Mouse (Mus musculus) thymus, postnatal 14 days (tissue): ENCODE measurements around the gene Slc11a1.

Experiments used
- DNase-seq: peaks from one replicate; pipeline ENCODE4 v3.0.0; 2021

Gene Slc11a1

DNA sequence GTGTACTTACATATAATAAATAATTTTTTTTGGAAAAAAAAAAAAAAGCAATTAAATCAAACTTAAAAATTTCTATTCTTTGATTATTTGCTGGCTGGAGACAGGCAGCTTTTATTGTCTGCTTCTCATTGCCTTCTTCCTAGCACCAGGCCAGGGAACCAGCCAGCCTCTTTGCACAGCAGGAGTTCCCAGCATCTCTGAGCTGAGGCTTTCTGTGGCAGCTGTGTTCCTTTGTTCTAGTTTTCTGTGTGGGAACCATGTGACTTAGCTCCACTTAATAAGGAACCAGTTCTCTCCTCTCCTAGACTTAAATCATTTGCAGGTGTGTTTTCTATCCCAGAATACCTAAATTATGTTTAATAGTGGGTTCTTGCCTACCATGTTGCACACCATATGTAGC is 17.5 kb upstream of the Slc11a1 start:
- no peak for DNase-seq

DNA sequence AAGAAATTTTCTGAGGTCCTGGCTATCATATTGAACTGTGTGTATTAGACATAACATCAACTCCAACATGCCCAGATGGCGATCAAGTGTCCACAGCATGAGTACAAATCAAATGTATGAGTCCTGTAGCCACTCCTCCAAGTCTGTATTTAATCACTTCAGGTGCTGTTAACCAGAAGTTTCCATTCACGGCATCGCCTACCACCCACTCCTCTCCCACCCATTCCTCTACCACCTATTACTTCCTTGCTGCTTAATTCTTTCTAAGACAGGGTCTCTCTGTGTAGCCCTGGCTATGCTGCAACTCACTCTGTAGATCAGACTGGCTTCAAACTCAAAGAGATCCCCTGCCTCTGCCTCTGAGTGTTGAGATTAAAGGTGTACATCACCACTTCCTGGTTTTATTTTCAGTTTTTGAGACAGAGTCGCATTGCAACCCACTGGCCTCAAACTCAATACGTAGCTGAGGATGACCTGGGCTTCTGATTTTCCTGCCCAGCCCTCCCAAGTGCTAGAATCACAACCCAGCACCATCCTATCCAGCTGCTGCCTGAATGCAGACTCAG is 15.0 kb upstream of the Slc11a1 start:
- no peak for DNase-seq

DNA sequence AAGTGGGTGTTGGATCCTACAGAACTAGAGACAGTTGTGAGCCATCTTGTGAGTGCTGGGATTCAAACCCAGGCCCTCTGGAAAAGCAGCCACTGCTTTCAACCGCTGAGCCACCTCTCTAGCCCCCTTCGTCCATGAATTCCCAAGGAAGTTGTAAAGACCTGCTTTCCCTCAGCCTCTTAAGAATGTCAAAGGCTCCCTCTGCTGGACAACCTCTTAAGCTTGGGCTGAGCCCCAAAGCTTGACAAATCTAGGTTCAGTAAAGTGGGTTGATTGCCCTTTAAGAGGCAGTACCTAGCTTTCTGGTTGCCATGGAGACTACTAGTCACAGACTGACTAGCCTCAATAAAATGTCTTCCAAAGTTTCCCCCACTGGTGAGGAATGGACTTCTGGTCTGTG is 13.2 kb upstream of the Slc11a1 start, which contains the start of gene Catip:
Gene Catip, plus strand, starts transcription at position 297 of the 400 bp plus-strand sequence.
- peak; percentile 70 for DNase-seq

DNA sequence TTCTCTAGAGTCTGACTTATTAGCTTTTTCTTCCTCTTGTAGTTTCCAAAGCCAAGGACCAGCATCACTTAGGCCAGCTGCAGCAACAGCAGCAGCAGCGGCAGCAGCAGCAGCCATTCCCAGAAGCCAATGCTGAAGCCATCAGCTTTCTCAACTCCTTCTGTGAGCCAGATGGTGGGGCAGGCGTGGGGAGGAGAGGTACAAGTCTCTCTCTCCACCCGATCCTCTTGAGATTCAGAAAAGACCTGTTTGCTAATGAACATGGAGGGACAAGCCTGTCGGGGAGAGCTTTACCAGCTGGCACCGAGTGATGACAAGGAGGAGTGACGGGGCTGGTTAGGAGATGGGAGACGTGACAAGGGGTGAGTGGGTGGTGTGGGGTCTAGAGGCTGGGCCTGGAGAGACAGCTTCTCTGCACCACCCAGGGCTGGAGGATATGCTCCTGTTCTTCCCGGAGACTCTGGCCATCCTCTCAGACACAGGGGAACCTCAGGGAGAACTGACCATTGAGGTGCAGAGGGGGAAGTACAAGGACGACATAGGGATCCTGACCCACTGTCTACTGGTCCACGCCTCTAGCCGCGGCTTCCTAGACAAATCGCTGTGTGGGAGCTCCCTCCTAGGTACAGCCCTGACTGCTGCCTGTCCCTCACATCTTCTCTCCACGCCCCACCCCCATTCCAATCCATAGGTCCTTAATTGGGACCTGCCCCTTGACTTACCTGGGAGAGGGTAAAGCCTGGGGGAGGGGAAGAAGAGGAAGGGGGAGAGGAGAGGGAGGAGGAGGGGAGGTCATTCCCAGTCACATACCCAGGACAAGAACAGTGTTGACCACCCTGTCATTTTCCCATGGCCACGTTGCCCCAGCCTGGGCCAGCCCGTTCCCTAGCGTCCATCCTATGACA is 12.4 kb upstream of the Slc11a1 start:
- no peak for DNase-seq

DNA sequence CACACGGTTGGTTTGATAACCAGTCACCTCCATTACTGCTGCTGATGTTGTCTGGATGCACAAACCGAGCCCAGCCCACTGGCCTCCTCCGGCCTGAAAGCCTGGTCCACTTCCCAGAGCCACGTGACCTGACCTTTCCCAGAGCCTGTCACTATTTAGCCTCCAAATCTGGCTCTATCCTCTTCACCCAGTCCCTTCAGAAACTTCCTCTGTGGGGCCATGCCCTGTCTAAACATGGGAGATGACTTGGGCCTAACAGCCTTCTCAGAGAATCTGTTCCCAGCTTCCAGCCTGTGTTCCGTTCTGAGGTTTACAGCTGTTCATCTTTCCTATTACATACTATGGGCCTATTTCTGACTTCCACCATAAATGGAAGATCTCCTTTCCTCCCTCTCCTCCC is 11.6 kb upstream of the Slc11a1 start:
- DNase-seq, result no peak

DNA sequence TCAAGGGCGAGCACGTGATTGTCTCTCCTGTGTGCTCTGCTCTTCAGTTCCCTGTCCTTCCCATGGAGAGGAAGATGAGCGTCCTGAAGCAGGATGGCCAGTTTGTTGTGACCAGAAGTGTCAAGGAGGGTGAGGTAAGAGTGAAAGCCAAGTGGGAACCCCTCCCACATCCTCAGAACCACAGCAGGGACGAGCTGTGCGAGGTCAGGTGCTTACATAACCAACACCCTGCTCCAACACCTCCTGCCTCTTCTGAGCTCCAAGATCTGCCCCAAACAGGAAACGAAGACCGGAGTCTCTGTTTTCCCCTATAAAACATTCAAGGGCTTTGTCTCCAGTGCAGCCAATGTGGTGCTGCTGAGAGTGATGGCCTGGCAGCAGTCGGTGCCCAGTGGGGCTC is 10.7 kb upstream of the Slc11a1 start:
- DNase-seq, result no peak

DNA sequence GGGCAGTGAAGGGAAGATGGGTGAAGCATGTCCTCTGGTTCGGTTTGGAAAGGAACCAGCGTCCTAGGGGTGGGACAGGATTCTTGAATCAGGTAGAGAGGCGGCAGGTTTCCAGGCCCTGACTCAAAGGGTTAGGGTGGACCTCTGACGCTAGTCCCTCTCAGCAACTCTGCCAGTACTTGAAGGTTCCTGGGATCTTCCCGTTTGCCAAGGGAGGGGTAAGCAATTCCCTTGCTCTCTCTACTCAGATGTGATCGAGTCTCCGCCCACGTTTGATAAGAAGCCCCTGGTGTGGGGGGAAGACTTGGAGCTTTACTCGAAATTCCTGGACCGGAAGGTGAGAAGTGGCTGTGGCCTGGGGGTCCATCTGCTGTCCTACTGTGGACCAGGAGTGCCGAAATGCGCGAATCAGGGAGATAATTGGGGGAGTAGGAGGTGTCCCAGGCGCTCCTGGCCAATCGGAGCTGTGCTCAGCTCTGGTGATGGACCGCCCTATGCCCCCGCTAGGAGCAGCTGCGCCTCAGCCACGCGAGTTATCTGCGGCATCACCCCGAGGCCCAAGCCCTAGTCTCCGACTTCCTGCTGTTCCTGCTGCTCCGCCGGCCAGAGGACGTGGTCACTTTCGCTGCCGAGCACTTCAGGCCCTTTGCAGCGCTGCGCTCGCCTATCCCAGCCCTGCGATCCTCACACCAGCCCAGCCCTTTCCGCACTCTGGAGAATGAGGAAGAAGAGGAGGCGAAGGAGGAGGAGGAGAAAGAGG is 6.9 kb upstream of the Slc11a1 start:
- peak; percentile 31 for DNase-seq

DNA sequence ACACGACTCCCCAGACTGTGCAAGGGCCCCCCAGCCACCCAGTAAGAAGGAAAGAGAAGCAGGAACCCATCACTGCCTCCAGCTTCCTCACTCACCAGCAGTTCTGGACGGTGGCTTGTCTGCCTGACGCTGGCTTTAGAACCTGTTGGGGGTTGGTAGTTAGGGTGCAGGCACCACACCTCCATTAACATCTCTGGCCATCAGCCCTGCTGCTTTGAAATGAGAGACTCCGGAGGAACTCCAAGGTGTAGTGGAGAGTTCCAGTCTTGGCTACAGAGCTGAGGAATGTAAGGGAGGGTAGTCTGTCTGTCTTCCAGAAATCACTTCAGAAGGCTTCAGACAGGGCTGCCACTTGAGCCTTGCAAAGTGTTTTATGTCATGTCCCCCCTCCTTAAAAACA is 5.0 kb upstream of the Slc11a1 start:
- DNase-seq, result no peak

DNA sequence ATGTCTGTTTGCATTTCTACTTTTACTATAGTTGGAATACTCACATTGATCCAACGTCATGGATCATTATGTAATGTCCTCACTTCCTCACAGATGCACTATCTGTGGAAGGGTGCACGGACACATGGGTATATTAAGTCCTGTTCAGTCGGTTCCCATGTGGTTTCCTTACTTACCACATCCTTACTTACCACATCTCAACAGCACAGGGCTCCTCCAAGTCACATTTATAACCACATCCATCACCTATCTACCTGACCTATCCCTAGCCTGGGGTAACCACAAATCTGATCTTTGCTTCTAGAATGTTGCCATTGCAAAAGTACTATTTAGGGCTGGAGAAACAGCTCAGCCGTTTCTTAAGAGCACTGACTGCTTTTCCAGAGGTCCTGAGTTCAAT is 1.6 kb upstream of the Slc11a1 start:
- no peak for DNase-seq

DNA sequence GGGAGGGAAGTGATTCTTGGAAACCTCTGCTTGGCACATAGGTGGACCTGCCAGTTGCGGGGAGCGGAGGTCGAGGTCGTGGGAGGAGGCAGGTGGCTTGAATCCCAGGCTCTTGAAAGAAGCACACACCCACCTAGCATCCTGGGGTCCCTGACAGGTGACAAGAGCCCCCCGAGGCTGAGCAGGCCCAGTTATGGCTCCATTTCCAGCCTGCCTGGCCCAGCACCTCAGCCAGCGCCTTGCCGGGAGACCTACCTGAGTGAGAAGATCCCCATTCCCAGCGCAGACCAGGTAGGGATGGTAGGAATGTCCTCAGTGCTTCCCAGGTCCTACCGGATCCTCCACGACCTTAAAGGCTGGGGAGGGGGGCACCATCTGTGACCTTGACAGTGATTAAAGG is 566 bp downstream of the Slc11a1 start:
- DNase-seq, result no peak

DNA sequence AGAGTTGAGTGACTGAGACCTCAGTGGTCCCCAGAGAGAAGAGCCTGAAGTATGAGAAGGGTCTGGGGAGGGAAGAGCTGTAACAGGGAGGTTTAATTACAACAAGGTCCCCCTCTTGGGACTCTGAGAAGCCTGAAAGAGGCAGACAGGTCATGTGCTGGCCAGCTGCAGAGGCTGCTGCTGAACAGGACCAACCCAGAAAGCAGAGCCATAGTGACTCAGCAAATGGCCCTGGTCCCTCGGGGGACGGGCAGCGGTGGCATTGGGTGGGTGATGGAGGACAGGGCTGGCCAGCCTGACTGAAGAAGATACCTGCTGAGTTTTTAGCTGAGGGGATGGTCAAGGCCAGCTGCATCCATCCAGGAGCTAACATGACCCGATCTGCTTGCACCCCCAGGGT is 1.4 kb downstream of the Slc11a1 start:
- DNase-seq, result no peak

DNA sequence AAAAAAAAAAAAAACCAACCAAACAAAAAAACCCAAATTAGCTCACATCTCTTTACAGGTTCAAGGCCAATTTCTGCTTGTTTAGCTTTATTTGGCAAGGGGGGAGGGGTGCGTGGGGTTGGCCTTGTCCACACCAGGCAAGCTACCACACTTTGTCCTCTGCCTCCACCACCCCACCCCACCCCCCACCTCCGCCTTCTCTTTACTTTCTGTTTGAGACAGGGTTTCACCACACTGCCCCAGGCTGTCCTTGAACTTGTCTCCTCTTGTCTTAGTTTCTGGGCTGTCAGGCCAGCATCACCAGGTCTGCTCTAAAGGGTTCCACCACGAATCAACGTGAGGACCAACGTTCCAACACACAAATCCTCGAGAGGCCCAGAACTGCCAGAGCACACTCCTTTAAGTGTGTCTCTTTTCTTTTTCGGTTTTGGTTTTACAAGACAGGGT is 4.1 kb downstream of the Slc11a1 start:
- no peak for DNase-seq

DNA sequence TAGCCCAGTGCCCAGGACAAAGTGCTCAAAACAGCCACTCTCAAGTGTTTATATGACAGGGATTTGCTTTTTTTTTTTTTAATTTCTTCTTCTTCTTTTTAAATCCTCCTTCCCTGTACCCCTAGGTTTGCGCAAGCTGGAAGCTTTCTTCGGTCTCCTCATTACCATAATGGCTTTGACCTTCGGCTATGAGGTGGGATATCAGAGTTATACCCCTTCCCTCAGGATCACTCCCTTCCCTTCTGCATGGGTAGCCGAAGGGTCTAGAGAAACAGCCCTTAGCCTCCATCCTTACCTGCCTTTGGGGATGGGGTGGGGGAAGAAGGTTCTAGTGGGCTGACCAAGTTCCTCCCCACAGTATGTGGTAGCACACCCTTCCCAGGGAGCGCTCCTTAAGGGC is 5.5 kb downstream of the Slc11a1 start:
- DNase-seq, result no peak

DNA sequence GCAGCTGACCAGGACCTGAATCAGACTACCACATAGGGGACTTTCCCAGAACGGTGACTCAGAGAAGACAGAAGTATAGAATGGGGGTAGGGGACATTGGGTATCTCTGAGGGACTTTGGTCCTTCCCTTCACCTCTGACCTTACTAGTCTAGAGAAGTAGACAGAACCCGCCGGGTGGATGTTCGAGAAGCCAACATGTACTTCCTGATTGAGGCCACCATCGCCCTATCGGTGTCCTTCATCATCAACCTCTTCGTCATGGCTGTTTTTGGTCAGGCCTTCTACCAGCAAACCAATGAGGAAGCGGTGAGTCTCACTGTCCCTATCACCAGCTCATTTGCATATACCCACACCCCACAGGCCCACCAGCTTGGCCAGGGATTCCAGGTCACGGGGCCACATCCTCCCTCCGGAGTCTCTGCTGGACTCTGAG is 6.6 kb downstream of the Slc11a1 start:
- no peak for DNase-seq

DNA sequence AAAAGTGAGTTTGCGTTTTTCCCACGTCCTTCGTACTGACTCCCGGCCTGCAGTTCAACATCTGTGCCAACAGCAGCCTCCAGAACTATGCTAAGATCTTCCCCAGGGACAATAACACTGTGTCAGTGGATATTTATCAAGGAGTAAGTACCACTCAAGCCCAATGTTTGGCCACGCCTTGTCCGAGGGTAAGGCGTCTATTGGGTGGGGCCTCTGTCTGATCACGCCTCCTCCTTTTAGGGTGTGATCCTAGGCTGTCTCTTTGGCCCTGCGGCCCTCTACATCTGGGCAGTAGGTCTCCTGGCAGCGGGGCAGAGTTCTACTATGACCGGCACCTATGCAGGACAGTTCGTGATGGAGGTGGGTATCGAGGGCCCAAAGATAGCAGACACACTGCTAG is 8.4 kb downstream of the Slc11a1 start:
- no peak for DNase-seq

DNA sequence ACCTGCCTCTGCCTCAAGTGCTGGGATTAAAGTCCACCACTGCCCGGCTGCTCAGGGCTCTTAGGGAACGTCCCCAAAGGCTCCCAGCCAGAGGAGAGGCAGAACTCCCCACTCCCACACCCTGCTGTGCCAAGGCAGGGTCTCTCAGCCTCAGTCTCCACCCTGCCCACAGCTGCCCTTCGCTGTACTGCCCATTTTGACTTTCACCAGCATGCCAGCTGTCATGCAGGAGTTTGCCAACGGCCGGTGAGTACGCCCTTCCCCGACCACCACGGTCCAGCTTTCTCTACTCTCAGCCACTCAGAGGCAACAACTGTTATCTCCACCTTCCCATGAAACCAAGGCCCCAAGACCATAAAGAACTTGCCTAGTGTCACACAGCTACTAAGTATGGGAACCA is 9.5 kb downstream of the Slc11a1 start:
- DNase-seq, result no peak

DNA sequence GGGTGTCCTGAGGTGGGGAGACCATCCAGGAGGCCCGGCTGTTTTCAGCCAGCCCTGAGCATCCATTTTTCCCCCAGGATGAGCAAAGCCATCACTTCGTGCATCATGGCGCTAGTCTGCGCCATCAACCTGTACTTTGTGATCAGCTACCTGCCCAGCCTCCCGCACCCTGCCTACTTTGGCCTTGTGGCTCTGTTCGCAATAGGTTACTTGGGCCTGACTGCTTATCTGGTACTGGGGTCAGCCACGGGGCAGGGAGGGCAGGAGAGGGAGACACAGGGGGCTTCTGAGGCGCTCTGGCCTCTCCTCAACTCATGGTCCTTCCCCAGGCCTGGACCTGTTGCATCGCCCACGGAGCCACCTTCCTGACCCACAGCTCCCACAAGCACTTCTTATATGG is 10.1 kb downstream of the Slc11a1 start:
- DNase-seq, result no peak

DNA sequence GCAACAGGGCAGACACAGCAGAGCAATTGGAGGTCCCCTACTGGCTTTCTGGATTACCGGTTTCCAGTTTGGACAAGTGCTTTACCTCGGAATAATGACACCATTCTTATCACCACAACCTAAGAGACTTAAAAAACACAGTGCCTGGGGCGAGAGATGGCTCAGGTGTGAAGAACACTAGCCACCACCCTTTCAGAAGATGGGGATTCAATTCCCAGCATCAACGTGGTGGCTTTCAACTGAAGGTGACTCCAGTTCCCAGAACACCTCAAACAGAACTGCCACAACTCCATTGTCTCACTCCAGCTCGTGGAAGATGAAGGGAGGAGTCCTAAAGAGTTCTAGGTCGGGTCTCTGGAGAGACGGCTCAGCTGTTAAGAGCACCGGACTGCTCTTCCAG is 10.5 kb downstream of the Slc11a1 start:
- no peak for DNase-seq

DNA sequence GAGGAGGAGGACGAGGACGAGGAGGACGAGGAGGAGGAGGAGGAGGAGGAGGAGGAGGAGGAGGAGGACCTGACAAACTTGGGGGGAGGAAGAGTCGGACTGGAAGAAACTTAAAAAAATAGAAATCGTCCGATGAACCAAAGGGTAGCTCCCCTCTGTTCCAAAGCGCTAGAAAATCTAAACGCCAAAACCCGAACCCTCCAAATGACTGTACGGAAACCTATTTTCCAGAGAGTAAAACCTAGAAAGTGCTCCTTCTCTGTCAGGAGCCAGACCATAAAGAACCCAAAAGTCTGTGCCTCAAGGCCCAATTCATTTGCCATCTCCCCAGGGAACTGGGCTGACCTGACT is 11.3 kb downstream of the Slc11a1 start:
- no peak for DNase-seq

DNA sequence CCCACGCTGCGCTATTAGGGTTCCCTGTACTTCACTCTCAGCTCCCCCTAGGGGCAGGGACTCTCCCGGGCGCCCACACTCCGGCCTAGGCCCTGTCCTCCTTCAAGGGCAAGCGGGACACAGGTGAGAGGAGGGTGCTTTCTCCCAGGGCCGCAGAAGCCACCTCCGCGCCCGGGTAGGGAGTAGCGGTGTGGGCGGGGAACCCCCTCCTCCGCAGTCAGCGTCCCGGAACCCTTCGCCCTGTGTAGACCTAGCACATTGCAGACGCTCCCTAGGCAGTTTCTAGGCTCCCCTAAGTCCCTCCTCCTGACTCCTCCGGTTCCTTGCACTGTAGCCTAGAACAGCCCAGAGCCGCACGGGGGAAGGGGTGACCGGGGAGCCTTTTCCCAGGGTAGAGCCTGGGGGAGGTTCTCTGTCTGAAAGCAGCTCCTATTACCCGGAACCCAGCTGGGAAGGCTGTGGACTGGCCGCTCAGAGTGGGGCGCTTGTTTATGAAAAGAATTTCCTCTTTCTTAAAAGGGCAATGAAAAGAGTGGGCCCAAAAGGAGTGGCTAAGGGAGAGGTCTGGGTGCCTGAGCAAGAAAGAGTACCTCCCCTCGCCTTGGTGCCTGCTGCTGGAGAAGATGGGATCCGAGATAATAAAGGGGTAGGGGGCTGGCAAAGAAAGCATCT is 11.9 kb downstream of the Slc11a1 start:
- DNase-seq, result peak; percentile 95

DNA sequence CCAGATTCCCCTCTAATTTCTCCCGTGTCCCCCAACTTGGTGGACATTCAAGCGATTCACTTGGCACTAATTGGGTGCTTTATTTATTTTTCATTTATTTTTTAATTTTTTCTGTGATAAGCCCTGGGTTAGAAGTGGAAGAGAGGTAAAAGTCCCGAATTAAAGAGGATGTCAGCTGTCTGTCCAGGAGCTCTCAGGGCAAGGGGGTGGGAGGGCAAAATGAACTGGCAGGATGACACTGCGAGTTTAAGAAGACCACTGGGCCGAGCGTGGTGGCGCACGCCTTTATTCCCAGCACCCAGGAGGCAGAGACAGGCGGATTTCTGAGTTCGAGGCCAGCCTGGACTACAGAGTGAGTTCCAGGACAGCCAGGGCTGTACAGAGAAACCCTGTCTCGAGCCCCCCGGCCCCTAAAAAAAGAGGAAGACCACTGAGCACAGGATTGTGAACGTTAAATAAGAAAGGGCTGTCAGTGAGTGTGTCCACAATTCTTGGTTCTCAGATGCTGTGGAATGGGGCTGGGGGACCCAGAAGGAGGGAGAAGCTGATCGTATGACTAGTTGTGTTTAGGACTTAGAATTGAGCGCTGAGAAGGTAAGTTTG is 12.5 kb downstream of the Slc11a1 start:
- no peak for DNase-seq

DNA sequence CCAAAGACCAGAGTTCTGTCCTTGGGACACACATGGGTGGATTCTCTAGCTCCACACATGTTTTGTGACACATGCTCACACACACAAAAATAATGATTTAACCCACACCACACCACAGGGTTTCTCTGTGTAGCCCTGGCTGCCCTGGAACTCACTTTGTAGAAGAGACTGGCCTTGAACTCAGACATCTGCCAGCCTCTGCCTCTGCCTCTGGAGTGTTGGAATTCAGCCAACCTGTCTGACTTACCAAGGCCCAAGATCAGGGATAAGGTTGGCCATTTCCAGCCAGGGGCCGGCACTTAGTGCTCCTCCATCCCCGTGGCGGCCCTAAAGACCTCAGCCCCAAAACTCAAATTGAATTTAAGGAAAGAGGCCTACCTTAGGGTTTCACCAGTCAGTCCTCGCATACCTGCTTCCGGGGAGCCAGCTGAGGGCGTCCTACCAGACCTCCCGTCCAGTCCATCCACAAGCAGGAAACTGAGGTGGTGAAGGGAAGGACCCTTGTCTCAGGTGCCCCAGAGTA is 13.5 kb downstream of the Slc11a1 start:
- DNase-seq, result no peak
